Mouse (Mus musculus): ENCODE measurements around the gene Ccdc114. TPM values are rescaled to one million over a fixed set of nuclear protein-coding genes. Genes with fewer than 3 reads are reported as not detected.
A peak's percentile ranks its signal among the peaks of the same experiment; 100 is the strongest.
"Not testable (repeated sequence)": the region's sequence is repeated elsewhere in the genome, so short reads cannot be mapped to it uniquely, and the experiment has no call there.

Ccdc114 gene
- polyA plus RNA-seq, 1 experiment from 2014 or later = 5.3 TPM

DNA sequence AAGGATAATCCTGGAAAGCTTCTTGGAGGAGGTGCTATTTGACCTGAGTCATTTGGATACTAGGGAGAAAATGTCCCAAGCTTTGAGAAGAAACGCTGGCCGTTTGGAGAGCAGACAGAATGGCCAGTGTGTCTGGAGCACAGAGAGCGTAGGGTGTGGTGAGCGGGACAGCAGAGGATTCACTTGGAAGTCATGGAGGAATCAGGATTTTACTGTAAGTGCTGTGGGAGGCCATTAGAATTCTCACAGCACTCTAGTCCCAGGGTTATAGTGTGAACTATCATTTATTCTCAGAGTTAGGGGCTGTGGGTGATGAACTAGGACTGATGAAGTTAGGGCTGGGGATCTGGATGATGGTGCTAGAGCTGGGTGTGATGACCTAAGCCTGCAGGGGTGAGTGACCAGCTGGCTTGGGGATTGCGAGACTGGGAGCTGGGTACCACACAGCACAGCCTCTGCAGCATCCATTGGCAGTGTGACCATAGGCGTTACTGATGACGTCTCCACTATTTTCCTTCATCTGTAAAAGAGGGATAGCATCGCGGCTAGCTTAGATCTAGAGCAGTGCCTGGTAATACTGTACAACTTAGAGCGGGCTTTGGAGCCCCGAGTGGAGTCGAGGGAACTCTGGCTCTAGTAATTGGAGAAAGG is 1.8 kb upstream of the Ccdc114 start:
- no peak for ATAC-seq (ENCODE audit: low FRiP score)
- DNase-seq (ENCODE audit: low spot score) = no peak
- Histone ChIP-seq H3K36me3 (ENCODE audit: control insufficient read depth, insufficient read depth, low read length) (no peaks in the 10 kb centered on the region), H3K9ac (ENCODE audit: low read depth, low read length) (peak overlapping the region; percentile 53; the same call in 1 of the 2 replicates), H3K4me3 (ENCODE audit: low read depth, low read length) (no peak overlapping the region; the same call in 1 of the 2 replicates), H3K27me3 (ENCODE audit: control insufficient read depth, insufficient read depth, low read length) (no peaks in the 10 kb centered on the region), H3K27ac (ENCODE audit: low read depth, low read length) (no peak overlapping the region), H3K4me2 (replicated peaks; ENCODE audit: low read depth, low read length) (peak overlapping the region; percentile 44), H3K4me1 (replicated peaks; ENCODE audit: control insufficient read depth, insufficient read depth, low read length) (peaks cover 13% of the 10 kb centered on the region), H3K9me3 (ENCODE audit: control insufficient read depth, low read length) (no peaks in the 10 kb centered on the region)
- WGBS = 85% methylated on average over 12 of the region's 12 CpGs

DNA sequence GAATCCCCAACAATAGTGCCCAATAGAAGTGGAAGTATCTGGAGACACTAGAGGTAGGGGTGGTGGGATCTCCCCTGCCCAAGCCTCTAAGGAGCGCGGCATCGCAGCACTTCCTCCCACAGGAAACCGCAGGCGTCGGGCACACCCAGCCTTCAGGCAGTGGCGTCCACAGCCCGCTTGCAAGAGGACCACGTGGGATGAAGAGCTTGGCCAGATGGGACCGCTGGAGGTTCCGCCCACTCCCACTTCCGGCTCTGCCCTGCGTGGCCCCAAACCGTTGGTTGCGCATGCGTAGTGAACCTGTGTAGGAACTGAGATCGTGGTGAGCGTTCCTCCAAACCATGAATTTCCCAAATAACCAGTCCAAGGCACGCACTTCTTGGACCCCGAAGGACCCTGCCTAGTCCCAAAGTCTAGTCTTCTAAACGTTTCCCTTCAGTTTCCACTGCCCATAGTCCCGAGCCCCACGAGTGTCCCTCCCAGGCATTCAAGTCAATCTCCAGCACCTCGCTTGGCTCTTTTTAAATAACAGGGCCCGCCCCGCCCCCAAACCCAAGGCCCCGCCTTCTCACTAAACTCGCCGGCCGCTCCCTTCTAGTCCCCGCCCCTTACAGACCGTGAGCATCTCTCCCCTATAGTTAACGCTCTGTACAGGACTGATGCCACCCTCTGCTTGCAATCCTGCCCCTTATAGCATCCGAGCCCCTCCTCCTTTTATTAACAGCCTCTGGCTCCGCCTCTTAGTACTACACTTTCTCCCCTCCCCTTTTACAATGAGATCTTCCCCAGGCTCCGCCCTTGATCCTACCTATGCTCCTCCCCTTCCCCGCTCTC is 727 bp upstream of the Ccdc114 start:
- peak; percentile 94 for DNase-seq (ENCODE audit: low spot score)
- WGBS = under 1% methylated on average over 37 of the region's 37 CpGs

DNA sequence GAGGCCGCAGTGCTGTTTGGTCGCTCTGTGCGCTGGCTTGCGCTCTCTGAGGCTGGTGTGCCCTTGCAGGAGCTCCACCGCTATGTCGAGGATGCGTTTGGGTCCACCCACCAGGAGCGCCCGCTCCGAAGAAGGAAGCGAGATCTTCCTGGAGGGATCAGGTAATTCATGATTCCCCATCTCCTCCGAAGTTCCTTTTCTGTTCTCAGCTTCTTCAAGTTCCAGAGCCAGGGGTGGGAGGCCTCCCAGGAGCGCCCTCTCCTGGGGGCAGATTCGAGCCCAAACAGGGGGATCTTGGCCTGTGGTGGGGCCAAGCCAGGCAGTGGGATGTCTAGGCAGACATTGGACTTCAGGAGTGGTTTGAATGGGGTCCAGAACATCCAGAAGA is 551 bp downstream of the Ccdc114 start:
- 11% methylated on average over 14 of the region's 14 CpGs for WGBS
- Histone ChIP-seq H3K4me1 (replicated peaks; ENCODE audit: control insufficient read depth, insufficient read depth, low read length) (peaks cover 5% of the 10 kb centered on the region), H3K4me2 (replicated peaks; ENCODE audit: low read depth, low read length) (peak overlapping the region; percentile 44; the same call in 1 of the 2 replicates), H3K27me3 (ENCODE audit: control insufficient read depth, insufficient read depth, low read length) (0 out of 2 replicates have a peak, but pooled peaks cover 2% of the 10 kb centered on the region), H3K9ac (ENCODE audit: low read depth, low read length) (no peak overlapping the region), H3K36me3 (ENCODE audit: control insufficient read depth, insufficient read depth, low read length) (no peaks in the 10 kb centered on the region), H3K9me3 (ENCODE audit: control insufficient read depth, low read length) (no peaks in the 10 kb centered on the region), H3K27ac (ENCODE audit: low read depth, low read length) (0 out of 2 replicates have a peak overlapping the region, but pooled peaks have one; percentile 11), H3K4me3 (ENCODE audit: low read depth, low read length) (peak overlapping the region; percentile 14; the same call in 1 of the 2 replicates)
- ATAC-seq (ENCODE audit: low FRiP score) (no peak), DNase-seq (ENCODE audit: low spot score) (peak; percentile 25)

More for the DNA sequence above, 727 bp upstream of the Ccdc114 start:
- Histone ChIP-seq H3K4me2 (replicated peaks; ENCODE audit: low read depth, low read length) (peak overlapping the region; percentile 44), H3K27me3 (ENCODE audit: control insufficient read depth, insufficient read depth, low read length) (no peaks in the 10 kb centered on the region), H3K9me3 (ENCODE audit: control insufficient read depth, low read length) (no peaks in the 10 kb centered on the region), H3K4me3 (ENCODE audit: low read depth, low read length) (peak overlapping the region; percentile 41), H3K4me1 (replicated peaks; ENCODE audit: control insufficient read depth, insufficient read depth, low read length) (peaks cover 5% of the 10 kb centered on the region), H3K36me3 (ENCODE audit: control insufficient read depth, insufficient read depth, low read length) (no peaks in the 10 kb centered on the region), H3K9ac (ENCODE audit: low read depth, low read length) (peak overlapping the region; percentile 53; the same call in 1 of the 2 replicates), H3K27ac (ENCODE audit: low read depth, low read length) (peak overlapping the region; percentile 72)
- peak; percentile 93 for ATAC-seq (ENCODE audit: low FRiP score)

DNA sequence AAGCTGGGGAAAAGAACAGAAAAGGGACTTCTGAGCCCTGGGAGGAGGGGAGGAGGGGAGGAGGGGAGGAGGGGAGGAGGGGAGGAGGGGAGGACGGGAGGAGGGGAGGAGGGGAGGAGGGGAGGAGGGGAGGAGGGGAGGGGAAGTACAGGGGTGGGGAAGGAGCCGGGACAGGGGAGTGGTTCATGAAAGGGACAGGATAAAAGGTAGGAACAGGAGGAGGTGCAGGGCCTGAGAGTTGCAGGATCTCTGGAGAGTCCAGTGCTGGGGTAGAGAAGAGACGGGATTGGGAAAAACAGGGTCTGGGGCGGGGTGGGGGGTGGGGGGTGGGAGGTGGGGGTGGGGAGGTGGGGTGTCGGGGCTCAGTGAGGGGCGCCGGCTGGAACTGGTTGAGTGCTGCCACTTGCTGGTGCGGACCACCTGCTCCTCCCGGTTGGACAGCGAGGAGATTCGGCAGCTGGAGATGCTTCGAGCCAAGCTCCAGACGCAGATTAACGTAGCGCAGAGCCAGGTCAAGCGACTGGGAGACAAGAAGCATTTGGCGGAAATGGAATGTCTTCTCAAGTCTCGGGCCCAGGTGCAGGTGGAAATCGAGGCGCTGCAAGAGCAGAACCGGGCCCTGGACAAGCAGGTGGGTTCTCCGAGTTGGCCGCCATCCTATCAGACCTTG is 4.9 kb downstream of the Ccdc114 start:
- Histone ChIP-seq H3K4me3 (ENCODE audit: low read depth, low read length) (no peak overlapping the region), H3K4me2 (replicated peaks; ENCODE audit: low read depth, low read length) (no peak overlapping the region), H3K4me1 (replicated peaks; ENCODE audit: control insufficient read depth, insufficient read depth, low read length) (no peaks in the 10 kb centered on the region), H3K27me3 (ENCODE audit: control insufficient read depth, insufficient read depth, low read length) (0 out of 2 replicates have a peak, but pooled peaks cover 2% of the 10 kb centered on the region), H3K27ac (ENCODE audit: low read depth, low read length) (no peak overlapping the region), H3K36me3 (ENCODE audit: control insufficient read depth, insufficient read depth, low read length) (no peaks in the 10 kb centered on the region), H3K9me3 (ENCODE audit: control insufficient read depth, low read length) (no peaks in the 10 kb centered on the region; the same call in 1 of the 2 replicates), H3K9ac (ENCODE audit: low read depth, low read length) (no peak overlapping the region)
- ATAC-seq (ENCODE audit: low FRiP score) (no peak), DNase-seq (ENCODE audit: low spot score) (no peak)
- WGBS = 12% methylated on average over 21 of the region's 23 CpGs

DNA sequence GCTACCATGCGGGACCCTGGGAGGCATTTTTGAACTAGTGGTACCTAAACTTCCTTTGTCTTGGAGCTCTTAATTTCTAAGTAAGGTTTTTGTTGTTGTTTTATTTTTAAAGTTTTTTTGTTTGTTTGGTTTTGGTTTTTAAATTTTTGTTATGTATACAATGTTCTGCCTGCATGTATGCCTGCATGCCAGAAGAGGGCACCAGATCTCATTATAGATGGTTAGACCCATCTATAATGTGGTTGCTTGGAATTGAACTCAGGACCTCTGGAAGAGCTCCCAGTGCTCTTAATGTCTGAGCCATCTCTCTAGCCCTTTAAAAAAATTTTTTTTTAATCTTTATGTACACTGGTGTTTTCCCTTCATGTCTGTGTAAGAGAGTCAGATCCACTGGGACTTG is 5.8 kb downstream of the Ccdc114 start:
- Histone ChIP-seq H3K36me3 (ENCODE audit: control insufficient read depth, insufficient read depth, low read length) (no peaks in the 10 kb centered on the region), H3K4me3 (ENCODE audit: low read depth, low read length) (no peak overlapping the region), H3K27ac (ENCODE audit: low read depth, low read length) (no peak overlapping the region), H3K9ac (ENCODE audit: low read depth, low read length) (no peak overlapping the region), H3K4me1 (replicated peaks; ENCODE audit: control insufficient read depth, insufficient read depth, low read length) (no peaks in the 10 kb centered on the region), H3K27me3 (ENCODE audit: control insufficient read depth, insufficient read depth, low read length) (0 out of 2 replicates have a peak, but pooled peaks cover 2% of the 10 kb centered on the region), H3K4me2 (replicated peaks; ENCODE audit: low read depth, low read length) (no peak overlapping the region), H3K9me3 (ENCODE audit: control insufficient read depth, low read length) (no peaks in the 10 kb centered on the region; the same call in 1 of the 2 replicates)
- no peak for ATAC-seq (ENCODE audit: low FRiP score)
- WGBS = 81% methylated on average over 1 of the region's 1 CpGs
- DNase-seq (ENCODE audit: low spot score) = no peak

DNA sequence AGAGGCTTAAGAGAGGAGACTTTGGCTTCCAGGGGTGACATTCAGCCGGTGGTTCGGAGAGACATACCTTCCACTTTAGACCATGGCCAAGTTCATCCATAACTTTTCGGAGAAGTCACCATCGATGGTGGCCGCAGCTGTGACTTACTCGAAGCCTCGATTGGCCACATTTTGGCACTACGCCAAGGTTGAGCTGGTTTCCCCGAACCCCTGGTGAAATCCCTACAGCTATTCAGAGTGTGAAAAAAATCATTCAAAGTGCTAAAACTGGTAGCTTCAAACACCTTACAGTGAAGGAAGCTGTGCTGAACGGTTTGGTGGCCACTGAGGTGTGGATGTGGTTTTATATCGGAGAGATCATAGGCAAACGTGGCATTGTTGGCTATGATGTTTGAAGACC is 9.9 kb downstream of the Ccdc114 start:
- H3K27ac ChIP-seq (ENCODE audit: low read depth, low read length); H3K9ac ChIP-seq (ENCODE audit: low read depth, low read length); H3K4me2 ChIP-seq (replicated peaks; ENCODE audit: low read depth, low read length); H3K27me3 ChIP-seq (ENCODE audit: control insufficient read depth, insufficient read depth, low read length); H3K4me1 ChIP-seq (replicated peaks; ENCODE audit: control insufficient read depth, insufficient read depth, low read length); H3K36me3 ChIP-seq (ENCODE audit: control insufficient read depth, insufficient read depth, low read length); DNase-seq (ENCODE audit: low spot score); H3K4me3 ChIP-seq (ENCODE audit: low read depth, low read length); H3K9me3 ChIP-seq (ENCODE audit: control insufficient read depth, low read length); ATAC-seq (ENCODE audit: low FRiP score): not testable (repeated sequence)
- WGBS = 93% methylated on average over 12 of the region's 12 CpGs

DNA sequence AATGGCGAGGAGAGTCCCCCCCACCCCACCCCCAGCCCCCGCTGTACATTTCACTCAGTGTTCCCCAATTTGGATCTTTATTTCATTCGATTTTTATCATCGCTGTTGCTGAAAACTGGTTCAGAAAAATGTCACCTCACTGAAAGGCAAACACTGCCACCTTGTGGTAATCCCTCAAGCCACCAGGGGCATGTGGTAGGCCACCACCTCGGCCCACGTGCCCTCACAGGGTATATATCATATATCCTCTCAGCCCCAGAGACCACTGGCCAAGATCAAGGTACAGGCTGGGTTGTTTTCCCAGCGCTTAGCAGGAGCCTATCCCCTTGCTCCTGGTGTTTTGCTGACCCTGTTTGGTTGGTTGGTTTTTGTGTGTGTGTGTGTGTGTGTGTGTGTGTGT is 11.2 kb downstream of the Ccdc114 start:
- Histone ChIP-seq H3K27ac (ENCODE audit: low read depth, low read length) (no peak overlapping the region), H3K9ac (ENCODE audit: low read depth, low read length) (no peak overlapping the region), H3K27me3 (ENCODE audit: control insufficient read depth, insufficient read depth, low read length) (no peaks in the 10 kb centered on the region), H3K4me2 (replicated peaks; ENCODE audit: low read depth, low read length) (no peak overlapping the region), H3K4me1 (replicated peaks; ENCODE audit: control insufficient read depth, insufficient read depth, low read length) (no peaks in the 10 kb centered on the region), H3K9me3 (ENCODE audit: control insufficient read depth, low read length) (no peaks in the 10 kb centered on the region; the same call in 1 of the 2 replicates), H3K36me3 (ENCODE audit: control insufficient read depth, insufficient read depth, low read length) (no peaks in the 10 kb centered on the region), H3K4me3 (ENCODE audit: low read depth, low read length) (no peak overlapping the region)
- DNase-seq (ENCODE audit: low spot score) = peak; percentile 81
- no peak for ATAC-seq (ENCODE audit: low FRiP score)
- WGBS = 31% methylated on average over 7 of the region's 7 CpGs

DNA sequence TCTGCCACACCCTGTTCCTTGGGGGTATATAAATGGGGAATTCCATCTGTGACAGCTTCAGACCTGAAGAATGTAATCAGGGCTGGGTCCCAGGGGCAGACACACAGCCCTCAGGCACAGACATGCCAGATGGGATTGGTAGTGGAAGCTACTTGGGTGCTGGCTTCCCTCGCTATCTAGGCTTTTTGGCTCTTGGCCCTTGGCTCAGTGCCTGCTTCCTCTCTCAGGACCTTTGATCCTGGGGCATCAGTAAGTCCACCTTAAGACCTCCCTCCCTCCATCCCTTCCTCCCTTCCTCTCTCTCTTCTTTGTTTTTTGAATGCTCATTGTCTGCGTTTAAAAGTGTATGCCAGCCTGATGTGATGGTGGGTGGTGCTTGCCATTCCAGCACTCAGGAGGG is 16.0 kb downstream of the Ccdc114 start:
- DNase-seq (ENCODE audit: low spot score) = no peak
- WGBS = 54% methylated on average over 2 of the region's 2 CpGs
- H3K27ac ChIP-seq (ENCODE audit: low read depth, low read length) = no peak overlapping the region

More for the DNA sequence above, 16.0 kb downstream of the Ccdc114 start:
- ATAC-seq (ENCODE audit: low FRiP score) = no peak
- Histone ChIP-seq H3K27me3 (ENCODE audit: control insufficient read depth, insufficient read depth, low read length) (no peaks in the 10 kb centered on the region), H3K4me3 (ENCODE audit: low read depth, low read length) (no peak overlapping the region), H3K36me3 (ENCODE audit: control insufficient read depth, insufficient read depth, low read length) (no peaks in the 10 kb centered on the region), H3K4me1 (replicated peaks; ENCODE audit: control insufficient read depth, insufficient read depth, low read length) (no peaks in the 10 kb centered on the region), H3K4me2 (replicated peaks; ENCODE audit: low read depth, low read length) (no peak overlapping the region), H3K9me3 (ENCODE audit: control insufficient read depth, low read length) (no peaks in the 10 kb centered on the region), H3K9ac (ENCODE audit: low read depth, low read length) (no peak overlapping the region)

Measured in hindbrain, embryonic 11.5 days (tissue).